Mouse (Mus musculus) stomach, postnatal 0 days (tissue): ENCODE results near the gene Nop9.

Source experiments
- CTCF ChIP-seq: IDR thresholded peaks from 2 replicates; pipeline ENCODE4 v1.5.1; 2016; ENCODE audit warnings: antibody characterized with exemption, low read depth, mild to moderate bottlenecking, moderate library complexity
- EP300 ChIP-seq: optimal IDR thresholded peaks from 2 replicates; pipeline ENCODE3; 2016; ENCODE audit warnings: antibody characterized with exemption

- TF ChIP-seq CTCF (no peak), EP300 (no peak)
These were observed 36.0 kb upstream of the Nop9 start for GRCm38 (mm10) chr14:55709509-55709908.
